Mouse (Mus musculus): ENCODE data around the gene Ankfy1.
"Not testable (repeated sequence)": the region's sequence is repeated elsewhere in the genome, so short reads cannot be mapped to it uniquely, and the experiment has no call there.

The Ankfy1 gene

DNA sequence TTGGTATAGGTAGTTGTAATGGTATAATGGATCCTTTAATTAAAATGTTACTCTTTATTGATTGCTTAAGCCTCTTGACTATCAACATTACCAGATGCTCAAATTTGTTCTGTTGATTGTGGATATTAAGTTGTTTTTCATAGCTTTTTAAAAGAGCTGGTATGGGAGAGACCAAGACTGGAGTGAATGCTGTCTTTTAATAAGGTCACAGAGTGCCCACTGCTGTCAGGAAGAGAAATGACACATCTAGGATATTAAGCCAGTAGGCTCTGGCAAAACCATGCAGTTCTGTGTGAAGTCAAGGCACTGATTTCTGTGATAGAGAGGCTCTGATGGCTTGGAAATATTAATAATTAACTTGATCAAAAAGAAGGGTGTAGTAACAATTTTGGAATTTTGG is 34.1 kb downstream of the Ankfy1 start:
- peak; percentile 39 for DNase-seq

- peak; percentile 23 for DNase-seq
These were observed 36.2 kb downstream of the Ankfy1 start for GRCm38 (mm10) chr11:72726023-72726422.

GRCm38 (mm10) chr11:72733736-72734135 is 43.9 kb downstream of the Ankfy1 start:
- DNase-seq = no peak

GRCm38 (mm10) chr11:72734840-72735518 is 45.2 kb downstream of the Ankfy1 start:
- no peak for DNase-seq

GRCm38 (mm10) chr11:72735519-72735860 is 45.7 kb downstream of the Ankfy1 start:
- no peak for DNase-seq

DNA sequence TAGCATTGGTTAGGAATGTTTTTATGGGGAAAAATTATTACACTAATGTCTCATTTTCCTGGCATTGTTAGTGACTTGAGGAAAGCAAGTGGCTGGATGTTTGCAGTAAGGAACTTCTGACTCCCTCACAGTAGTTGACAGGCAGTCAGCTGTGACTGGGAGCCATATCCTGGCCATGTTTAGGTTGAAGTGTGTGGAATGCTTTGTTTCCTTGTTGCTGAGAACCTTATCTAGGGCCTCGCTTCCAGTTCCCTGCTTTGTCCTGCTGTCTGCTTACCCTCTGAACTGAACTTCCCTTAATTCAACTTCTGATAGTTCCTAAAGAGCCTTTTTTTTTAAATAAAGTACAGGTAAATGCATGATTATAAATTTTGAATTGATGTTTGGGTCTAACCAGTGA is 46.5 kb downstream of the Ankfy1 start:
- peak; percentile 11 for DNase-seq

- peak; percentile 13 for DNase-seq
These were observed 47.7 kb downstream of the Ankfy1 start for GRCm38 (mm10) chr11:72737517-72737916.

GRCm38 (mm10) chr11:72739048-72739447 is 49.2 kb downstream of the Ankfy1 start:
- no peak for DNase-seq

GRCm38 (mm10) chr11:72751956-72752355 is 62.1 kb downstream of the Ankfy1 start:
- peak; percentile 21 for DNase-seq

GRCm38 (mm10) chr11:72758316-72758715 is 68.5 kb downstream of the Ankfy1 start:
- DNase-seq = no peak

DNA sequence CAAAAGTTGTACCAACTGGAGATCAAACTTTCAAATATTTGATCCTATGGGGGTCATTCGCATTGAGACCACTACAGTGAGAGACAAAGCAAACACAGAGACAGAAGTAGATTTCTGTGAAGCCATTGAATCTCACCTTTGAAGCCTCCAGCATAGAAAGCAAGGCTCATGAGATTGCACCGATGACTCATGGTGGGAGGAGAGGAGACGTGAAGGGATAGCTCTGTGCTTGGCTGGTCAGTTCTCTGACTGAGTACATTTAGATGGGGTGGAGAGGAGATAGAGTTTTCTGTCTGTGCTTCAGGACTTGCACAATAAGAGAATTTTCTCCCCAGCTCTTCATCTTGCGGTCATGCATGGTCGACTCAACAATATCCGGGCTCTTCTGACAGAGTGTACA is 69.8 kb downstream of the Ankfy1 start:
- no peak for DNase-seq

DNA sequence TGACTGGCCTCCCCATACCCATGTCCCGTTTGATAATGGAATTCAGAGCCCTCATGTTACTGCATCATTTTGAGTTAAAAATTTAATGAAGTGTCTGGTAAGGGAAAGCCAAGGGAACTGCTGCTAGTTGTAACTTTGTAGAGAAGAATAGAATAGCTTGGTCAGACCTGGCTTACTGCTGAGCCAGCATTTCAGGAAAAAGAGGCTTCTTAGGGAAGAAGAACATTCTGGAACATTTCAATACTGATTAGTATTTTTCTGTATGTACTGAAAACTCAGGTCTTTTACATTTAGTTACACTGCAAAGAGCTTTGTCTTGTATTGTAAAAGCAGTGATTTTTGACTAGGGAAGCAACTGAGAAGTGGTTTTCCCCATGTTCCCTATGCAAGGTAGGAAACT is 71.0 kb downstream of the Ankfy1 start:
- no peak for DNase-seq

DNA sequence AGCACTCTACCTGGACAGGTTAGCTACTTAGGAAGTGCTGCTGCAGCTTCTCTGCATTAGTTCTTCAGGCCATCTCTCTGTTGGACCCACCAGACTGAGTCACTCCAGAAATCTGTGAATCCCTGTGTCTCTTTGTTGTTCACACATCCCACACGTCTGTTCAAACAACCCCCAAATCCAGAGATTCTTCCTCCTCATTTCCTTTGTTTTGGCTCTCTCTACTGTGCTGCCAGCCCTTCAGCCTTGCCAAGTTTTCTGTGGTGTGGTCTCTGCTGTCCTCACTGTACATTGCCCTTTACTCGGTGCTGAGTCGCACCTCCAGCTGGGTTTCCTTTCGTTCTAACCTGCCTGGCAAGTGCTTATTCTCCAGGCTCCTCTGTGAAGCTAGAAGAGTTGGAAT is 74.5 kb downstream of the Ankfy1 start:
- no peak for DNase-seq

GRCm38 (mm10) chr11:72767716-72768115 is 77.9 kb downstream of the Ankfy1 start:
- no peak for DNase-seq

- DNase-seq = no peak
These were observed 79.3 kb downstream of the Ankfy1 start for GRCm38 (mm10) chr11:72769061-72769460.

DNA sequence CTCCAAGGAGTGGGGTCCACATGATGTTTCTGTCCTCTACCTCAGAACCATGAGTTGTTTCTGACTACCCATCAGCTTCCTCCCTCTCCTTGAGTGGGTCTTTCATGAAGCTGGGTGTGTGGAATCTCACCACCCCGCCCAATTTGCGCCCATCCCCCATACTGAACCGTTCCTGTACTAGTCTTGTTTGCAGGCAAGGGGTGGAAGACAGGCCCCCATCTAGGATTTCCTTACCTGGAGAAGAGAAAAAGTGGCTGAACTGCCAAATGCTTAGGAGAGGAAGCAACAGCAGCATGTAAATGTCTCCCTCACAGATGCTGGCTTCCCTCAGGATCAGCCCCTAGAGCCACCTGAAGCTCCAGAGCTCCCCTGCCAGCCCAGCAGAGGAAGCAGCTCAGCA is 80.5 kb downstream of the Ankfy1 start:
- DNase-seq = no peak

GRCm38 (mm10) chr11:72770816-72771215 is 81.0 kb downstream of the Ankfy1 start:
- no peak for DNase-seq

GRCm38 (mm10) chr11:72771461-72771860 is 81.7 kb downstream of the Ankfy1 start:
- DNase-seq = peak; percentile 5

- DNase-seq = not testable (repeated sequence)
These were observed 82.8 kb downstream of the Ankfy1 start for GRCm38 (mm10) chr11:72772611-72773010.

GRCm38 (mm10) chr11:72778957-72779356 is 89.2 kb downstream of the Ankfy1 start:
- DNase-seq = no peak

DNA sequence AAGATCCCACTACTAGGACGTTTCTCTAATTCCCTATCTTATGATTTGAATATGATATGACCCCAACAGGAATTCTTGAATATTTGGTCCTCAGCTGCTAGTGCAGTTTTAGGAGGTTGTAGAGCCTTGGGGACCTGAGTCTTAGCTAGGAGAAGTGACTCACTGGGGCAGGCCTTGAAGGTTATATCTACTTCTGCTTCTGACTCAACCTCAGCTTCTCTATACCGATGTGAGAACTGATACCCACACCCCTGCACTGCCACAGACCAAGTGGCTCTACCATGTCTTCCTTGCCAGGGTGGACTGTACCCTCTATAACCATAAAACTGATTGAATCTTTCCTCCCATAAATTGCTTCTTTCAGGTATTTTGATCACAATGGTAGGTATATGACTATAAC is 92.3 kb downstream of the Ankfy1 start:
- DNase-seq = peak; percentile 23

- no peak for DNase-seq
These were observed 92.7 kb downstream of the Ankfy1 start for GRCm38 (mm10) chr11:72782503-72782902.

DNA sequence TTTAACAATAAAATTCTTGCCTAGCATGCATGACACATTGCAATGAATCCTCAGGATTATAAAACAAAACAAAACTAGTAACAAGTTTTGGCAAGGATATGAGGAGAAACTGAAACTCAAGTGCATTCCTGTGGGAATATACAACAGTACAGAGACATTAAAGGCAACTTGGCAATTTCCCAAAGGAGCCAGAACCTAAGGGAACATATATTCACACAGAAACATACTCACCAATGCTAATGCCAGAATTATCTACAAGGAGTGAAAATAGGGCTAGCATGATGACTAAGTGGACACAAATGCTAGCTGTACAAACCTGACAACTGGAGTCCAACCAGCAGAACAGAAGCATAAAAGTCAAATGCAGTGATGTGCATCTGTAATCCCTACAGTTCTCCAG is 102.2 kb downstream of the Ankfy1 start:
- no peak for DNase-seq

DNA sequence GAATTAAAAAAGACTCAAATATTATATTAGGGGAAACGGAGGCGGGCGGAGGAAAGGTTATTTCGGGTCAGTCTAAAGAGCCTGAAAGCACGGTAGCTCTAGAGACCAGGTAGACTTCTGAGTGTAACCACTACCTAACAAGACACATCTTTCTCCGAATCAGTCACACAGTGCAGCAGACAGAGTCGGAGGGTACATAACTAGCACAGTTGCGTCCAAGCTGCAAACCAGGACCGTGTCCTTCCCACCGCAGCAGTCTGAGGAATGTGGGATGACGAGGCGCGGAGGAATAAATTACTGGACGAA is 105.3 kb downstream of the Ankfy1 start:
- DNase-seq = no peak

- DNase-seq = peak; percentile 99
These were observed 105.9 kb downstream of the Ankfy1 start, which contains the start of the genes Cyb5d2 and Zzef1 for GRCm38 (mm10) chr11:72795455-72796295. TSS of gene Cyb5d2 (minus strand) at chr11:72796142. TSS of gene Zzef1 (plus strand) at chr11:72796226.
